Mouse (Mus musculus): Measurements from ENCODE around the gene Apbb2. TPM values are rescaled to one million over a fixed set of nuclear protein-coding genes. Genes with fewer than 3 reads are reported as not detected.
A peak's percentile ranks its signal among the peaks of the same experiment; 100 is the strongest.

Apbb2 gene
- polyA plus RNA-seq, 1 experiment from 2014 or later: 34.0 TPM

GRCm38 (mm10) chr5:66412821-66413220 lies 205.8 kb downstream of the Apbb2 start:
- Histone ChIP-seq H3K9me3 (ENCODE audit: control insufficient read depth, low read length) (no peaks in the 10 kb centered on the region), H3K9ac (ENCODE audit: low read length) (no peak overlapping the region), H3K36me3 (ENCODE audit: control insufficient read depth, insufficient read depth, low read length) (no peaks in the 10 kb centered on the region), H3K4me2 (no peak overlapping the region), H3K27ac (ENCODE audit: low read depth, low read length) (no peak overlapping the region), H3K4me3 (ENCODE audit: low read depth, low read length) (no peak overlapping the region), H3K4me1 (ENCODE audit: control insufficient read depth, insufficient read depth, low read length) (peaks cover 15% of the 10 kb centered on the region), H3K27me3 (ENCODE audit: control insufficient read depth, insufficient read depth, low read length) (no peaks in the 10 kb centered on the region)
- 95% methylated on average over 3 of the region's 3 CpGs for WGBS
- peak; percentile 56 for DNase-seq (ENCODE audit: low spot score, missing footprints)
- no peak for ATAC-seq (ENCODE audit: low FRiP score)

- no peaks in the 10 kb centered on the region for H3K27me3 ChIP-seq (ENCODE audit: control insufficient read depth, insufficient read depth, low read length)
- H3K4me2 ChIP-seq: no peak overlapping the region
- H3K9me3 ChIP-seq (ENCODE audit: control insufficient read depth, low read length): no peaks in the 10 kb centered on the region
- ATAC-seq (ENCODE audit: low FRiP score) (no peak), DNase-seq (ENCODE audit: low spot score, missing footprints) (peak; percentile 56)
- H3K4me1 ChIP-seq (ENCODE audit: control insufficient read depth, insufficient read depth, low read length): no peaks in the 10 kb centered on the region
- H3K9ac ChIP-seq (ENCODE audit: low read length): no peak overlapping the region
- 83% methylated on average over 5 of the region's 5 CpGs for WGBS
- no peak overlapping the region for H3K27ac ChIP-seq (ENCODE audit: low read depth, low read length)
- no peak overlapping the region for H3K4me3 ChIP-seq (ENCODE audit: low read depth, low read length)
- H3K36me3 ChIP-seq (ENCODE audit: control insufficient read depth, insufficient read depth, low read length): no peaks in the 10 kb centered on the region
These were observed 210.0 kb downstream of the Apbb2 start for GRCm38 (mm10) chr5:66408546-66408945.

- H3K4me2 ChIP-seq: no peak overlapping the region
- no peaks in the 10 kb centered on the region for H3K9me3 ChIP-seq (ENCODE audit: control insufficient read depth, low read length)
- H3K27me3 ChIP-seq (ENCODE audit: control insufficient read depth, insufficient read depth, low read length): no peaks in the 10 kb centered on the region
- DNase-seq (ENCODE audit: low spot score, missing footprints) (no peak), ATAC-seq (ENCODE audit: low FRiP score) (peak; percentile 44; the same call in 1 of the 2 replicates)
- no peak overlapping the region for H3K4me3 ChIP-seq (ENCODE audit: low read depth, low read length)
- H3K27ac ChIP-seq (ENCODE audit: low read depth, low read length): no peak overlapping the region
- H3K4me1 ChIP-seq (ENCODE audit: control insufficient read depth, insufficient read depth, low read length): no peaks in the 10 kb centered on the region
- no peak overlapping the region for H3K9ac ChIP-seq (ENCODE audit: low read length)
- H3K36me3 ChIP-seq (ENCODE audit: control insufficient read depth, insufficient read depth, low read length): no peaks in the 10 kb centered on the region
- WGBS: 57% methylated on average over 4 of the region's 5 CpGs
These were observed 210.6 kb downstream of the Apbb2 start for GRCm38 (mm10) chr5:66407948-66408347.

- Histone ChIP-seq H3K4me3 (ENCODE audit: low read depth, low read length) (no peak overlapping the region), H3K4me1 (ENCODE audit: control insufficient read depth, insufficient read depth, low read length) (no peaks in the 10 kb centered on the region), H3K27me3 (ENCODE audit: control insufficient read depth, insufficient read depth, low read length) (no peaks in the 10 kb centered on the region), H3K9me3 (ENCODE audit: control insufficient read depth, low read length) (no peaks in the 10 kb centered on the region), H3K36me3 (ENCODE audit: control insufficient read depth, insufficient read depth, low read length) (no peaks in the 10 kb centered on the region), H3K9ac (ENCODE audit: low read length) (no peak overlapping the region), H3K4me2 (no peak overlapping the region), H3K27ac (ENCODE audit: low read depth, low read length) (no peak overlapping the region)
- ATAC-seq (ENCODE audit: low FRiP score): no peak
- DNase-seq (ENCODE audit: low spot score, missing footprints): no peak
- 93% methylated on average over 7 of the region's 7 CpGs for WGBS
These were observed 212.2 kb downstream of the Apbb2 start for GRCm38 (mm10) chr5:66406431-66406830.

- Histone ChIP-seq H3K4me1 (ENCODE audit: control insufficient read depth, insufficient read depth, low read length) (no peaks in the 10 kb centered on the region), H3K4me2 (no peak overlapping the region), H3K9me3 (ENCODE audit: control insufficient read depth, low read length) (no peaks in the 10 kb centered on the region), H3K27ac (ENCODE audit: low read depth, low read length) (no peak overlapping the region), H3K27me3 (ENCODE audit: control insufficient read depth, insufficient read depth, low read length) (no peaks in the 10 kb centered on the region), H3K9ac (ENCODE audit: low read length) (no peak overlapping the region), H3K4me3 (ENCODE audit: low read depth, low read length) (no peak overlapping the region), H3K36me3 (ENCODE audit: control insufficient read depth, insufficient read depth, low read length) (no peaks in the 10 kb centered on the region)
- WGBS: 86% methylated on average over 12 of the region's 12 CpGs
- ATAC-seq (ENCODE audit: low FRiP score) (no peak), DNase-seq (ENCODE audit: low spot score, missing footprints) (no peak)
These were observed 212.7 kb downstream of the Apbb2 start for GRCm38 (mm10) chr5:66405731-66406399.

GRCm38 (mm10) chr5:66405305-66405704 lies 213.3 kb downstream of the Apbb2 start:
- no peak overlapping the region for H3K4me2 ChIP-seq
- no peak overlapping the region for H3K4me3 ChIP-seq (ENCODE audit: low read depth, low read length)
- H3K9ac ChIP-seq (ENCODE audit: low read length): no peak overlapping the region
- no peaks in the 10 kb centered on the region for H3K4me1 ChIP-seq (ENCODE audit: control insufficient read depth, insufficient read depth, low read length)
- no peaks in the 10 kb centered on the region for H3K27me3 ChIP-seq (ENCODE audit: control insufficient read depth, insufficient read depth, low read length)
- no peak overlapping the region for H3K27ac ChIP-seq (ENCODE audit: low read depth, low read length)
- H3K36me3 ChIP-seq (ENCODE audit: control insufficient read depth, insufficient read depth, low read length): no peaks in the 10 kb centered on the region
- ATAC-seq (ENCODE audit: low FRiP score) (no peak), DNase-seq (ENCODE audit: low spot score, missing footprints) (no peak)
- H3K9me3 ChIP-seq (ENCODE audit: control insufficient read depth, low read length): no peaks in the 10 kb centered on the region
- WGBS: 91% methylated on average over 6 of the region's 6 CpGs

- H3K36me3 ChIP-seq (ENCODE audit: control insufficient read depth, insufficient read depth, low read length): no peaks in the 10 kb centered on the region
- no peak overlapping the region for H3K4me2 ChIP-seq
- no peak for ATAC-seq (ENCODE audit: low FRiP score)
- H3K9ac ChIP-seq (ENCODE audit: low read length): no peak overlapping the region
- no peak for DNase-seq (ENCODE audit: low spot score, missing footprints)
- no peaks in the 10 kb centered on the region for H3K27me3 ChIP-seq (ENCODE audit: control insufficient read depth, insufficient read depth, low read length)
- no peaks in the 10 kb centered on the region for H3K4me1 ChIP-seq (ENCODE audit: control insufficient read depth, insufficient read depth, low read length)
- H3K9me3 ChIP-seq (ENCODE audit: control insufficient read depth, low read length): no peaks in the 10 kb centered on the region
- WGBS: 93% methylated on average over 4 of the region's 4 CpGs
- H3K4me3 ChIP-seq (ENCODE audit: low read depth, low read length): no peak overlapping the region
- H3K27ac ChIP-seq (ENCODE audit: low read depth, low read length): no peak overlapping the region
These were observed 218.0 kb downstream of the Apbb2 start for GRCm38 (mm10) chr5:66400563-66400962.

- Histone ChIP-seq H3K9ac (ENCODE audit: low read length) (no peak overlapping the region), H3K27me3 (ENCODE audit: control insufficient read depth, insufficient read depth, low read length) (no peaks in the 10 kb centered on the region), H3K4me2 (no peak overlapping the region), H3K36me3 (ENCODE audit: control insufficient read depth, insufficient read depth, low read length) (no peaks in the 10 kb centered on the region), H3K27ac (ENCODE audit: low read depth, low read length) (no peak overlapping the region), H3K9me3 (ENCODE audit: control insufficient read depth, low read length) (no peaks in the 10 kb centered on the region), H3K4me3 (ENCODE audit: low read depth, low read length) (no peak overlapping the region), H3K4me1 (ENCODE audit: control insufficient read depth, insufficient read depth, low read length) (no peaks in the 10 kb centered on the region)
- DNase-seq (ENCODE audit: low spot score, missing footprints): no peak
- WGBS: 81% methylated on average over 2 of the region's 2 CpGs
- ATAC-seq (ENCODE audit: low FRiP score): no peak
These were observed 219.3 kb downstream of the Apbb2 start for GRCm38 (mm10) chr5:66399264-66399620.

- Histone ChIP-seq H3K4me2 (no peak overlapping the region), H3K4me3 (ENCODE audit: low read depth, low read length) (no peak overlapping the region), H3K4me1 (ENCODE audit: control insufficient read depth, insufficient read depth, low read length) (no peaks in the 10 kb centered on the region), H3K27me3 (ENCODE audit: control insufficient read depth, insufficient read depth, low read length) (no peaks in the 10 kb centered on the region), H3K27ac (ENCODE audit: low read depth, low read length) (no peak overlapping the region), H3K9ac (ENCODE audit: low read length) (no peak overlapping the region), H3K36me3 (ENCODE audit: control insufficient read depth, insufficient read depth, low read length) (no peaks in the 10 kb centered on the region), H3K9me3 (ENCODE audit: control insufficient read depth, low read length) (no peaks in the 10 kb centered on the region)
- WGBS: 95% methylated on average over 5 of the region's 5 CpGs
- DNase-seq (ENCODE audit: low spot score, missing footprints) (no peak), ATAC-seq (ENCODE audit: low FRiP score) (no peak)
These were observed 219.9 kb downstream of the Apbb2 start for GRCm38 (mm10) chr5:66398530-66399263.

Data from midbrain, embryonic 11.5 days (tissue).